Mouse (Mus musculus) stomach, embryonic 16.5 days (tissue): ENCODE data around the gene Tpm3. TPM values are rescaled to one million over a fixed set of nuclear protein-coding genes. Genes with fewer than 3 reads are reported as not detected.

ENCODE experiments used
- ATAC-seq: fragments of 200-750 bp; cut with Nextera tagmentation; 2 replicates; pipeline ENCODE4 v1.8.0; 2017; ENCODE audit warnings: moderate number of reproducible peaks, moderate TSS enrichment; ENCODE audit not compliant: insufficient read depth, low FRiP score
- H3K27ac ChIP-seq: fragments of 300-500 bp; sonication (generic); 2 replicates; pipeline ENCODE4 v1.5.1; 2014; ENCODE audit warnings: low read length
- H3K27me3 ChIP-seq: fragments of 300-500 bp; sonication (generic); 2 replicates; pipeline ENCODE4 v1.6.1; 2014; ENCODE audit warnings: low read length, control low read depth, mixed read lengths; ENCODE audit not compliant: control insufficient read depth, insufficient read depth
- H3K36me3 ChIP-seq: fragments of 300-500 bp; sonication (generic); 2 replicates; pipeline ENCODE4 v1.6.1; 2014; ENCODE audit warnings: low read length; ENCODE audit not compliant: control insufficient read depth, insufficient read depth
- H3K4me1 ChIP-seq: fragments of 300-500 bp; sonication (generic); 2 replicates; pipeline ENCODE4 v1.6.1; 2014; ENCODE audit warnings: low read length, control low read depth, mixed read lengths; ENCODE audit not compliant: control insufficient read depth, insufficient read depth
- H3K4me2 ChIP-seq: fragments of 300-500 bp; sonication (generic); 2 replicates; pipeline ENCODE4 v1.6.1; 2014; ENCODE audit warnings: low read depth, low read length, mixed read lengths
- H3K4me3 ChIP-seq: fragments of 300-500 bp; sonication (generic); replicated peaks from 2 replicates; pipeline ENCODE4 v1.5.1; 2014; ENCODE audit warnings: mild to moderate bottlenecking, low read length
- H3K9ac ChIP-seq: fragments of 300-500 bp; sonication (generic); 2 replicates; pipeline ENCODE4 v1.6.1; 2014; ENCODE audit warnings: low read length
- H3K9me3 ChIP-seq: fragments of 300-500 bp; sonication (generic); replicated peaks from 2 replicates; pipeline ENCODE4 v1.6.1; 2016; ENCODE audit warnings: low read length, control low read depth; ENCODE audit not compliant: control insufficient read depth
- WGBS: fragments of 180-500 bp; shearing (Covaris S2); extraction: QIAGEN DNeasy Blood & Tissue Kit; methylation state at CpG from one replicate; pipeline ENCODE4 v1.1.7; 2014; 5-methylcytosine and 5-hydroxymethylcytosine counted together
- polyA plus RNA-seq: library from polyadenylated mRNA; unstranded; fragments of >200 nt; fragmentation: Nextera tagmentation; extraction: Ambion mirVana; gene quantifications from 2 replicates; pipeline ENCODE4 v1.2.1, GENCODE M21; 2015

The Tpm3 gene
- polyA plus RNA-seq, 1 experiment from 2014 or later = 525 TPM

DNA sequence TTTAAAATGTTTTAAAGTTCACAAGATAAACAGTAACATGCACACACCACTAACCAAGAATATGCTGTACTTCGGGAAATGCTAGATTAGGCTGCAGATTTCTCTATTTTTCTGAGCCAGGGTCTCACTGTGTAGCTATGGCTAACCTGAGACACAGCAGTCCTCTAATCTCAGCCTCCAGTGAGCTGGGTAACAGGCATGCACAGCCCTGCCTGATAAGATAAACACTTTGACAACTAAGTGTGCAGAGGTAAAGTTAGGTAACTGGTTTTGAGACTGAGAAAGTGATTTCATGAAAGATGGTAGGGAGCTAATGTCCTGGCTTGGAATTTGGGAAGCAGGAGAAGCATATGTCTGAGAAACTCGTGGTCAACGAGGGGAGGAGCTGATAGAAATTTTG, 22.0 kb downstream of the Tpm3 start:
- WGBS = 83% methylated on average over 3 of the region's 3 CpGs

DNA sequence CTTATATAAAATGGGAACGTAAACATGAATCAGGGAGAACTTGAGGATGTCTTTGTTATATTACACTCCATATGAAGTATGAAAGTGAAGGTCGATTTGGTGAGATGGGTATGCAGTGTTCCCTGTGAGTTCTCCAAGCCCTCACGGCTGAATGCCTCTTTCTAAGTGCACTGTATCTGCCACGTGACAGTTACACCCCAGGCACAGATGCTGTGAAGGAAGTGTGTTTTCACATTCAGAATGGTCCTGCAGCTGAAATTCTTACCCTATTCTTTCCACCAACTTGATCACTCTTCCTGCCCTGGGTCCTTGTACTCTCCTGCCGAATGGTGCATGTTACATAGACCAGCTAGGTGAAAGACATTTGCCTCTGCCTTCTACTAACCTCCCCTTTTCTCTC, 25.5 kb downstream of the Tpm3 start:
- Histone ChIP-seq H3K9me3 (no peaks in the 10 kb centered on the region), H3K27ac (no peak overlapping the region), H3K27me3 (no peaks in the 10 kb centered on the region), H3K4me2 (no peak overlapping the region), H3K4me3 (no peak overlapping the region), H3K9ac (no peak overlapping the region), H3K4me1 (no peaks in the 10 kb centered on the region), H3K36me3 (0 out of 2 replicates have a peak, but pooled peaks cover 11% of the 10 kb centered on the region)
- WGBS = 78% methylated on average over 5 of the region's 5 CpGs
- ATAC-seq = no peak

More for the DNA sequence above, 22.0 kb downstream of the Tpm3 start:
- H3K4me3 ChIP-seq = no peak overlapping the region
- no peaks in the 10 kb centered on the region for H3K9me3 ChIP-seq
- no peaks in the 10 kb centered on the region for H3K27me3 ChIP-seq
- no peak overlapping the region for H3K27ac ChIP-seq
- peaks cover 32% of the 10 kb centered on the region; the same call in 1 of the 2 replicates for H3K36me3 ChIP-seq
- H3K4me1 ChIP-seq = no peaks in the 10 kb centered on the region
- no peak overlapping the region for H3K4me2 ChIP-seq
- no peak overlapping the region for H3K9ac ChIP-seq
- ATAC-seq = no peak

DNA sequence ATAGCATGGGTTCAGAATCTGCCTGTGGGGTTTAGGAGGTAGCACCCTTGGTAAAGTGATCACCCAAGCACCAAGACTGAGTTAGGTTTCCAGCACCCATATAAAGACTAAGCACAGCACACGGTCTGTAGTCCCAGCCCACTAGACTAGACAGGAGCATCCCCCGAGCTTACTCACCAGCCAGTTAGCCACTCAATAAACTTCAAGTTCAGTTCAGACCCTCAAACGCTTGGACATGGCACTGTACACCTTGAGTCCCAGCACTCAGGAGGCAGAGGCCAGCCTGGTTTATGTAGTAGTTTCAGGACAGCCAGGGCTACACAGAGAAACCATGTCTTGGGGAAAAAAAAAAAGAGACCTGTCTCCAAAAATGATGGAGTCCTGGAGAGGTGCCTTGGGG, 28.6 kb downstream of the Tpm3 start:
- 90% methylated on average over 3 of the region's 3 CpGs for WGBS
- H3K27me3 ChIP-seq = no peaks in the 10 kb centered on the region
- H3K9ac ChIP-seq = no peak overlapping the region
- no peak overlapping the region for H3K4me2 ChIP-seq
- H3K4me1 ChIP-seq = no peaks in the 10 kb centered on the region
- no peaks in the 10 kb centered on the region for H3K9me3 ChIP-seq
- no peak for ATAC-seq
- H3K36me3 ChIP-seq = 0 out of 2 replicates have a peak, but pooled peaks cover 2% of the 10 kb centered on the region
- no peak overlapping the region for H3K4me3 ChIP-seq
- no peak overlapping the region for H3K27ac ChIP-seq

DNA sequence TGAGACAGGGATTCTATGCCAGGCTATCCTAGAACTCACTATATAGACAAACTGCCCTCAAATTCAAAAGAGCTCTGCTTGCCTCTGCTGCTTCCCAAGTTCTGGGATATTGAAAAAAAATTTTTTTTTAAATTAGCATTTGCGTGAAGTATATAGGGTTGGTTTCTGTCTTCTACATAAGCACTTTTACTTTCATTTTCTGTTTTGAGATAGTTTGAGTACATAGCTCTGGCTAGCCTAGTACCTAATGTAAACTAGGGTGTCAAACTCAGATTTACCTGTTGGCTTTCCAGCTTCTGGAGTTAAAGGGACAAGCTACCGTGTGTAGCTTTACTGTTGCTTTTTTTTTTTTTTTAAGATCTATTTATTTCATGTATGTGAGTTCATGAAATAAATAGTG, 29.2 kb downstream of the Tpm3 start:
- no peak for ATAC-seq
- H3K4me2 ChIP-seq = no peak overlapping the region
- H3K4me1 ChIP-seq = no peaks in the 10 kb centered on the region
- H3K9ac ChIP-seq = no peak overlapping the region
- H3K27me3 ChIP-seq = no peaks in the 10 kb centered on the region
- H3K4me3 ChIP-seq = no peak overlapping the region
- 0 out of 2 replicates have a peak, but pooled peaks cover 2% of the 10 kb centered on the region for H3K36me3 ChIP-seq
- WGBS = 90% methylated on average over 2 of the region's 2 CpGs
- no peaks in the 10 kb centered on the region for H3K9me3 ChIP-seq
- H3K27ac ChIP-seq = no peak overlapping the region

DNA sequence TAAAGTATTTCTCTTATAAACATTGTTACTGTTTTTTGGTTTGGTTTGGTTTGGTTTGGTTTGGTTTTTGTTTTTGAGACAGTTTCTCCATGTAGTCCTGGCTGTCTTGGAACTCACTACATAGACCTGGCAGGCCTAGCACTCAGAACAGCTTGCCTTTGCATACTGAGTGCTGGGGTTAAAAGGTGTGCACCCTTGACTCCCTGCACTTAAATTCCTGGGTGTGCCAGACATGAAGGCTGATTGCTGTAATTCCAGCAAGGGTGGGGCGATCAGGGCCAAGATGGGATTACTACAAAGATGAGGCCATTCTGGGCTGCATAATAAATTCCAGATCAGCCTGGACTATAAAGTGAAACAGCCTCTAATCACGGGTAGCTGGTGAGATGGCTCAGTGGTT, 29.8 kb downstream of the Tpm3 start:
- Histone ChIP-seq H3K4me3 (no peak overlapping the region), H3K4me2 (no peak overlapping the region), H3K4me1 (no peaks in the 10 kb centered on the region), H3K27ac (no peak overlapping the region), H3K9me3 (no peaks in the 10 kb centered on the region), H3K9ac (no peak overlapping the region), H3K27me3 (no peaks in the 10 kb centered on the region), H3K36me3 (0 out of 2 replicates have a peak, but pooled peaks cover 2% of the 10 kb centered on the region)
- WGBS = 73% methylated on average over 2 of the region's 2 CpGs
- ATAC-seq = no peak

DNA sequence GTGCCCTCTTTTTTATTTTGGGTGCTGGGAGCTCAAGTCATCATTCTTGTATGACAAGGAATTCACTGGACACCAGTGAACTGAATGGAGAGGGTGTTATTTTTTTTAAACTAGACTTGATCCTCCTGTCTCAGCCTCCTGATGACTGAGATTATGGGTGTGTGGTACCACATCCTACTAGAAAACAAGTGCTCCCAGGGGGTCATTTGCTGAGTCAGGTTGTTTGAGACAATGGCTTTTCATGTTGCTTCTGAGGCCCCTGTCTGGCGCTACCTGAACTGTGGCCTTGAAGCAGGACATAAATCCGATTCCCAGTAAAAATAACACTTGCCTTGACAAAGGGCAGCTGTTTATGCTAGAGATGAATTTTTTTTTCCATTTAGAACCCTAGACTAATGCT, 30.7 kb downstream of the Tpm3 start:
- H3K9ac ChIP-seq = no peak overlapping the region
- H3K36me3 ChIP-seq = 0 out of 2 replicates have a peak, but pooled peaks cover 2% of the 10 kb centered on the region
- H3K27me3 ChIP-seq = no peaks in the 10 kb centered on the region
- H3K9me3 ChIP-seq = no peaks in the 10 kb centered on the region
- H3K27ac ChIP-seq = no peak overlapping the region
- ATAC-seq = no peak
- no peaks in the 10 kb centered on the region for H3K4me1 ChIP-seq
- H3K4me3 ChIP-seq = no peak overlapping the region
- no peak overlapping the region for H3K4me2 ChIP-seq
- 46% methylated on average over 2 of the region's 2 CpGs for WGBS

DNA sequence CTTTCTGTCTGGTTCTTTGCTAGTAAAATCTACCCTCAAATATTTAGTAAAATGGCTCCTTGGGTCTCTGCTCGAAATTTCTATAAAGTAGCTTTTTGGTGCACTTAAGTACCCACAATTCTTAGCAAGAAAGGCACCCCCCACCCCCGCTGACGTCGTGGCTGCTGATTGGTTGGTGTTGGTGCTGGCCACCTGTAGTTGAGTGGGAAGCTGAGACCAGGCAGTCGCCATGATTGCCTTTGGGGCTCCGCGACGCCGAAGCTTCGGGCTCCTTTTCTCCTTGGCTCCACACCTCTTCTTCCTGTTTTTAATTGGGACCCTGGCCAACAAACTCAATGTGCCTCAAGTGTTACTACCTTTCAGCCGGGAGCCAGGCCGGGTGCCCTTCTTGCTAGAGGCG, 31.5 kb downstream of the Tpm3 start, which contains the start of gene Nup210l:
Gene Nup210l, plus strand, starts transcription at position 195 of the 400 bp plus-strand sequence.
- H3K4me2 ChIP-seq = no peak within 1 kb of the TSS
- H3K27ac ChIP-seq = no peak within 1 kb of the TSS
- WGBS = 84% methylated on average over 13 of the region's 13 CpGs
- no peaks in the 10 kb centered on the region for H3K9me3 ChIP-seq
- H3K27me3 ChIP-seq = no peaks in the 10 kb centered on the region
- H3K4me3 ChIP-seq = no peak within 1 kb of the TSS
- ATAC-seq = no peak
- no peaks in the 10 kb centered on the region for H3K4me1 ChIP-seq
- no peak within 1 kb of the TSS for H3K9ac ChIP-seq
- 0 out of 2 replicates have a peak, but pooled peaks cover 2% of the 10 kb centered on the region for H3K36me3 ChIP-seq

DNA sequence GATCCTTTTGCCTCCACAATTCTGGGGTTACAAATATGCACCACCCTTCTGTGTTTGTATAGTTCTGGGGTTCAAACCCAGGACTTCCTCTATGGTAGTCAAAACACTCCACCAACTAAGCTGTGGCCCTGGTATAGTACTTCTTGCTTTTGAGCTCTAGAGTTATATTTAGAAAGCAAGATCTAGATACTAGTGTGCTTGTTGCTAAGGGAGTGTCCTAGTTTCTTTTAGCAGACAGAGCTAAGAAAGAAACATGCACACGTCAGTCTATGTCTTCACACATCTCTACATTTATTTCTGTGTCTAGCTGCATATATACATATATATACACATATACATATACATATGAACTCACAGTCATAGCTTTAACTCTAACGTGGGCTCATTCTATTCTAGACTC, 39.3 kb downstream of the Tpm3 start:
- H3K4me2 ChIP-seq = no peak overlapping the region
- H3K4me1 ChIP-seq = no peaks in the 10 kb centered on the region
- H3K36me3 ChIP-seq = no peaks in the 10 kb centered on the region
- H3K9ac ChIP-seq = no peak overlapping the region
- H3K4me3 ChIP-seq = no peak overlapping the region
- WGBS = 77% methylated on average over 2 of the region's 2 CpGs
- H3K27me3 ChIP-seq = no peaks in the 10 kb centered on the region
- no peak overlapping the region for H3K27ac ChIP-seq
- H3K9me3 ChIP-seq = no peaks in the 10 kb centered on the region
- ATAC-seq = no peak

DNA sequence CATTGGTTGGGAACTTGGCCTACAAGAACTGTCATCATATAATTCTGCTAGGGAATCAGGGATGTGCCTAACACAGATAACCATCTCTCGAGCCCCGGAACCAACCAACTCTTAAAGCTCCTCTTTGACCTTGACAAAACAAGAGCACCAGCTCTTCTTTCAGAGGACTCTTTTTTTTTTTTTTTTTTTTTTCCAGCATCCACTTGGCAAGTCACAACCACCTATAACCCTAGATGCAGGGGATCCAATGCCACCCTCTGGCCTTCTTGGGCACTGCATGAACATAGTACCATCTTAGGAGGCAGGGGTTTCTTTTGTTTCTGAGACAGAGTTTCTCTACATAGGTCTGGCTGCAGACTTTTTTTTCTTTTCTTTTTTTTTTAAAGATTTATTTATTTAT, 41.9 kb downstream of the Tpm3 start:
- Histone ChIP-seq H3K4me1 (no peaks in the 10 kb centered on the region), H3K4me2 (no peak overlapping the region), H3K4me3 (no peak overlapping the region), H3K9me3 (no peaks in the 10 kb centered on the region), H3K27ac (no peak overlapping the region), H3K9ac (no peak overlapping the region), H3K36me3 (no peaks in the 10 kb centered on the region), H3K27me3 (no peaks in the 10 kb centered on the region)
- WGBS = 88% methylated on average over 2 of the region's 2 CpGs
- no peak for ATAC-seq

DNA sequence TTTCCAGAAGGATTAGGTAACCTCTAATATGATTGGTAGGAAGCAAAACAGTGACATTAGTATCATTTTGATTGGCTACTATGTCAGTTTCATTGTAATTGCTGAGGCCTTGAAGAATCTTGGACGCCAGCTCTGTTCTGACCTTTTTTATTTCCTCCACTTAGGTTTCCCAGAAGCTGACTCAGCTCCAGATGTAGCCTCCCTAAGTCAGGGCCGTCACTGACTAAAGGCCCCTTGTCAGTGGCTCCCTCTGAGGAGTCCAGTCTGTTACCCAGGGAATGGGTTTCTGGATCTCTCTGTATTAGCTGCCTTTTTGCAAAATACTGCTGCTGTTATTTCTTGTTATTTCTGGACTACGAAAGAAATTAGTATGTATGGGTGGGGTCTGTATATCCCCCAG, 43.1 kb downstream of the Tpm3 start:
- H3K4me1 ChIP-seq = no peaks in the 10 kb centered on the region
- H3K9ac ChIP-seq = no peak overlapping the region
- H3K36me3 ChIP-seq = no peaks in the 10 kb centered on the region
- no peaks in the 10 kb centered on the region for H3K9me3 ChIP-seq
- no peak for ATAC-seq
- H3K27me3 ChIP-seq = no peaks in the 10 kb centered on the region
- 54% methylated on average over 3 of the region's 3 CpGs for WGBS
- H3K4me2 ChIP-seq = no peak overlapping the region
- no peak overlapping the region for H3K4me3 ChIP-seq
- no peak overlapping the region for H3K27ac ChIP-seq
